Mouse (Mus musculus) cortical plate, adult 2 months (tissue): ENCODE data around the gene Rpl18.

ENCODE experiments used
- CTCF ChIP-seq: fragments of 200-500 bp; IDR thresholded peaks from 2 replicates; pipeline ENCODE4 v1.5.1; 2011; ENCODE audit warnings: mild to moderate bottlenecking, control low read depth, low read length; ENCODE audit not compliant: insufficient read depth; ENCODE audit errors: extremely low read depth
- POLR2A ChIP-seq: fragments of 200-500 bp; IDR thresholded peaks from 2 replicates; pipeline ENCODE4 v1.6.1; 2011; ENCODE audit warnings: mild to moderate bottlenecking, low read length, control low read depth; ENCODE audit not compliant: insufficient read depth; ENCODE audit errors: extremely low read depth

DNA sequence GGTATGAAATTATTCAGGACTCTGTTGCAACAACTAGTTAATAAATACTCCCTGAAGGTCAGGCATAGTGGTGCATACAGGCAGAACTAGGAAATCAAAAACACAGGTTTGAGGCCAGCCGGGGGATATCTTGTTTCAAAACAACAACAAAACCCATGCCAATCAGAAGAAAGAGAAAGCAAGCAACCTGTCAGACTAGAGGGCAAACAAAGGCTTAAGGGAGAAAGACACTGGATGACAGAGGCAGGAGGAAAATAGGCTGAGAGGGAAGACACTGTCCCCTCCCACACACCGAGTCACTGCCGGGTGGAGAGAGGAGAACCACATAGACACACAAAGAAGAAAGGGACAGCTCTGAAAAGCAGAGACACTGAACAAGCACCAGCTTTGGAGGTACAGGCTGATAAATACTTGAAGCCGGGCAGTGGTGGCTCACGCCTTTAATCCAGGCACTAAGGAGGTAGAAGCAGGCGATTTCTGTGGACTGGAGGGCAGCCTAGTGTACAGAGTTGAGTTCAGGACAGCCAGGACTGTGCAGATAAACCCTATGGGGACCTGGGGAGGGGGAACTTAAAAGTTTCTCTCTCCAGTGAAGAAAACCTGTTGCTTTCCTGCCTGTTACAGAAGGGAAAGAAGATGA lies 1.3 kb upstream of the Rpl18 start:
- TF ChIP-seq CTCF: no peak
- TF ChIP-seq POLR2A: no peak
